Mouse (Mus musculus) spleen, adult 2 months (tissue): ENCODE results near the gene Fbxo46. TPM values are rescaled to one million over a fixed set of nuclear protein-coding genes. Genes with fewer than 3 reads are reported as not detected.

Experiments used
- DNase-seq, 2 experiments: peaks; one replicate each; pipeline versions ENCODE4 v3.0.0 to v3.0.0-alpha.2; 2012 to 2021; ENCODE audit warnings: low spot score in 2 of 2, low read depth in 1 of 2
- H3K27ac ChIP-seq: fragments of 200-500 bp; 2 replicates; pipeline ENCODE4 v1.5.1; 2012; ENCODE audit warnings: low read length, inconsistent platforms; ENCODE audit not compliant: insufficient read depth
- H3K27me3 ChIP-seq: fragments of 200-500 bp; 2 replicates; pipeline ENCODE4 v1.6.1; 2012; ENCODE audit warnings: mild to moderate bottlenecking, moderate library complexity, low read length, inconsistent platforms; ENCODE audit not compliant: control insufficient read depth, insufficient read depth
- H3K36me3 ChIP-seq: fragments of 200-500 bp; 2 replicates; pipeline ENCODE4 v1.6.1; 2012; ENCODE audit warnings: mild to moderate bottlenecking, low read length, inconsistent platforms; ENCODE audit not compliant: control insufficient read depth, insufficient read depth
- H3K4me1 ChIP-seq: fragments of 200-500 bp; 2 replicates; pipeline ENCODE4 v1.6.1; 2011; ENCODE audit warnings: inconsistent platforms; ENCODE audit not compliant: control insufficient read depth, insufficient read depth, insufficient read length
- H3K4me3 ChIP-seq: fragments of 200-500 bp; 2 replicates; pipeline ENCODE4 v1.5.1; 2011; ENCODE audit warnings: mild to moderate bottlenecking, inconsistent platforms; ENCODE audit not compliant: insufficient read depth, insufficient read length; ENCODE audit errors: extremely low read depth
- CTCF ChIP-seq: fragments of 200-500 bp; IDR thresholded peaks from 2 replicates; pipeline ENCODE4 v1.5.1; 2011; ENCODE audit warnings: mild to moderate bottlenecking, inconsistent platforms; ENCODE audit not compliant: insufficient read depth, insufficient read length, insufficient replicate concordance; ENCODE audit errors: extremely low read depth
- POLR2A ChIP-seq: fragments of 200-500 bp; IDR thresholded peaks from 2 replicates; pipeline ENCODE4 v1.6.1; 2011; ENCODE audit warnings: low read depth, low read length, inconsistent platforms
- WGBS: fragments of 180-500 bp; shearing (Covaris S2); methylation state at CpG from one replicate; pipeline ENCODE4 v1.1.7; 2018; 5-methylcytosine and 5-hydroxymethylcytosine counted together
- polyA plus RNA-seq: library from polyadenylated mRNA; depleted of rRNA; stranded (reverse); fragments of >200 nt; gene quantifications from 2 replicates; pipeline ENCODE4 v1.2.3, GENCODE M21; 2012

The Fbxo46 gene
- polyA plus RNA-seq, 1 experiment, result 15.4 TPM

DNA sequence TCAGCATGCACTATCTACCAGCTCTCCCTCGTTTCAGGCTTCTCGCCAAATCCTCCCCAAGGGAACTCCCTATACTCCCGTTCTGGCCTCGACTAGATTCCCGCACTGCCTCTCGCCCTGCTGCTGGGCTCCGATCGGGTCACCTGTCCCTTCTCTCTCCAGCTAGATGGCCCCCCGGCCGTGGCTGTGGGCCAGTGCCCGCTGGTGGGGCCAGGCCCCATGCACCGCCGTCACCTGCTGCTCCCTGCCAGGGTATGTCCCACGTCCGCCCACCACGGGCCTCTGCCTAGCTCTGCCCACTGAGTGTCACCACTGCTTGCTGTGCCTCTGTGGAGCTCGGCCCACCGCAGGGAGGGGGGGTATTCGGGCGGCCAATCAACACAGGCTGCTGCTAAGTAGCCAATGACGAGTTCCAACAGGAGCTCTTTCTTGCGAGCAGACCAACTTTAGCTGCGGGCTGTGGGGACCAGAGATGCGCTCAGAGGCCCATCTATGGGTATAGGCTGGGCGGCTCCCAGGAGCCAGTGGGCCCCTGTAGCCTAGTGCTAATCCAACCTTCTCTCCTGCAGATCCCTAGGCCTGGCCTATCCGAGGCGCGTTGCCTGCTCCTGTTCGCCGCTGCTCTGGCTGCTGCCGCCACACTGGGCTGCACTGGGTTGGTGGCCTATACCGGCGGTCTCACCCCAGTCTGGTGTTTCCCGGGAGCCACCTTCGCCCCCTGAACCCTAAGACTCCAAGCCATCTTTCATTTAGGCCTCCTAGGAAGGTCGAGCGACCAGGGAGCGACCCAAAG lies 27.1 kb upstream of the Fbxo46 start:
- no peaks in the 10 kb centered on the region for H3K36me3 ChIP-seq
- DNase-seq, result no peak
- H3K27ac ChIP-seq, result no peak overlapping the region
- 16% methylated on average over 35 of the region's 38 CpGs for WGBS
- H3K4me1 ChIP-seq, result peaks cover 16% of the 10 kb centered on the region
- peaks cover 27% of the 10 kb centered on the region for H3K27me3 ChIP-seq
- H3K4me3 ChIP-seq, result no peak overlapping the region
- TF ChIP-seq CTCF, result no peak
- no peak for TF ChIP-seq POLR2A

DNA sequence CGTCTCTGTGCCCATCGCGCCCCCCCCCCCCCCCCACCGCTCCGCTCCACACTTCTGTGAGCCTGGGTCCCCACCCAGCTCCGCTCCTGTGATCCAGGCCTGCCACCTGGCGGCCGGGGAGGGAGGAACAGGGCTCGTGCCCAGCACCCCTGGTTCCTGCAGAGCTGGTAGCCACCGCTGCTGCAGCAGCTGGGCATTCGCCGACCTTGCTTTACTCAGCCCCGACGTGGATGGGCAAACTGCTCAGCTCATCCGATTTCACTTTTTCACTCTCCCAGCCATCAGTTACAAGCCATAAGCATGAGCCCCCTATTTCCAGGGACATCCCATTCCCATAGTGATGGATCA lies 26.5 kb upstream of the Fbxo46 start:
- Histone ChIP-seq H3K27ac (no peak overlapping the region), H3K27me3 (peaks cover 27% of the 10 kb centered on the region), H3K4me1 (peaks cover 16% of the 10 kb centered on the region), H3K36me3 (no peaks in the 10 kb centered on the region), H3K4me3 (peak overlapping the region; percentile 62; the same call in 1 of the 2 replicates)
- WGBS, result 0% methylated on average over 12 of the region's 15 CpGs
- no peak for TF ChIP-seq POLR2A
- TF ChIP-seq CTCF, result peak; percentile 94
- peak; percentile 63 to 84 for DNase-seq

DNA sequence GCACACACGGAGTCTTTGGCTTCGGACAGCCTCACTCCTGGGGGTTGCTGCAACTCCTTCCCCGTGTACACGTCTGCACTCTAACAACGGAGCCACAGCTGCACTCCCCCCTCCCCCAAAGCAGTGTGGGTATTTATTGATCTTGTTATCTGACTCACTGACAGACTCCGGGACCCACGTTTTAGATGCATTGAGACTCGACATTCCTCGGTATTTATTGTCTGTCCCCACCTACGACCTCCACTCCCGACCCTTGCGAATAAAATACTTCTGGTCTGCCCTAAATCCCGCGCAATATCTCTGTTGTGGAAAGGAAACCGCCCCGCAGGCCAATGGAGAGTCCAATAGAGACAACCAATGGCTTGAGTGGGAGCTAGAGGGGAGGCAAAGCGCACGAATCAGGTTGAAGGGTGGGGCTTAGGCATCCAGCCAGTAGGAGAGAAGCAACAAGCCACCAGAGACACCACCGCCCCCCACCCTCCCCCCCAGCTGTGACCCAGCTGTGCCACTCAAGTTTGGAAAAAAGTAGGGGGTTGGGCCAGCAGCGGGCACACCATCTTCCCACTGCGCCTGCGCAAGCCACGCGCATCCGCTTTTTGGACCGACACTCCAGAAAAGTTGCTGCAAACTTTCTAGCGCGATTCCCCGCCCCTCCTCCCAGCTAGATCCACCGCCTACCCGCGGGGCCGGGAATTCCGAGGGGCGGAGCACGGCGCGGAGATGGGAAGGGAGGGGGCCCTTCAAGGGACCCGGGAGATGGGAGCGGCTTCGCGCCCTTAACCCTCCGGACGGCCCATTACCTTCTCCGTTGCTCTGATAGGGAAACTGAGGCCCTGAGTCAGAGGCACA lies 25.9 kb upstream of the Fbxo46 start:
- DNase-seq, result peak; percentile 58 to 78
- peaks cover 27% of the 10 kb centered on the region for H3K27me3 ChIP-seq
- H3K4me3 ChIP-seq, result peak overlapping the region; percentile 62
- peaks cover 16% of the 10 kb centered on the region for H3K4me1 ChIP-seq
- 1% methylated on average over 45 of the region's 45 CpGs for WGBS
- peak overlapping the region; percentile 77 for H3K27ac ChIP-seq
- H3K36me3 ChIP-seq, result no peaks in the 10 kb centered on the region
- TF ChIP-seq CTCF (no peak), POLR2A (no peak)

DNA sequence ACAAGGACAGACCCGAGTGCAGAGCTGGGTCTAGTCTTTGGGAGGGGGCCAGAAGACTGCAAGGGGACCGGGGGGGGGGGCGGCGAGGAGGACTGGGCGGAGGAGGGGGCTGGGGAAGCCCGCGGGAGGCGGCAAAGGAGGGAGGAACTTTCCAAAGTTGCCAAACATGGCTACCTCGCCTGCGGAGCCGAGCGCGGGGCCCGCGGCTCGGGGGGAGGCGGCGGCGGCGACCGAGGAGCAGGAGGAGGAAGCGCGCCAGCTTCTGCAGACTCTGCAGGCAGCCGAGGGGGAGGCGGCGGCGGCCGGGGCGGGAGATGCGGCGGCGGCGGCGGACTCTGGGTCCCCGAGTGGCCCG lies 25.2 kb upstream of the Fbxo46 start, which contains the start of gene Six5:
TSS of gene Six5 (plus strand) at position 124 of the 355 bp plus-strand sequence.
- peak within 1 kb of the TSS; percentile 62 for H3K4me3 ChIP-seq
- 1% methylated on average over 30 of the region's 36 CpGs for whole genome bisulfite sequencing
- peaks cover 16% of the 10 kb centered on the region for H3K4me1 ChIP-seq
- no peak for TF ChIP-seq POLR2A
- TF ChIP-seq CTCF, result no peak
- peaks cover 27% of the 10 kb centered on the region for H3K27me3 ChIP-seq
- DNase-seq, result no peak
- peak within 1 kb of the TSS; percentile 77 for H3K27ac ChIP-seq
- H3K36me3 ChIP-seq, result no peaks in the 10 kb centered on the region

DNA sequence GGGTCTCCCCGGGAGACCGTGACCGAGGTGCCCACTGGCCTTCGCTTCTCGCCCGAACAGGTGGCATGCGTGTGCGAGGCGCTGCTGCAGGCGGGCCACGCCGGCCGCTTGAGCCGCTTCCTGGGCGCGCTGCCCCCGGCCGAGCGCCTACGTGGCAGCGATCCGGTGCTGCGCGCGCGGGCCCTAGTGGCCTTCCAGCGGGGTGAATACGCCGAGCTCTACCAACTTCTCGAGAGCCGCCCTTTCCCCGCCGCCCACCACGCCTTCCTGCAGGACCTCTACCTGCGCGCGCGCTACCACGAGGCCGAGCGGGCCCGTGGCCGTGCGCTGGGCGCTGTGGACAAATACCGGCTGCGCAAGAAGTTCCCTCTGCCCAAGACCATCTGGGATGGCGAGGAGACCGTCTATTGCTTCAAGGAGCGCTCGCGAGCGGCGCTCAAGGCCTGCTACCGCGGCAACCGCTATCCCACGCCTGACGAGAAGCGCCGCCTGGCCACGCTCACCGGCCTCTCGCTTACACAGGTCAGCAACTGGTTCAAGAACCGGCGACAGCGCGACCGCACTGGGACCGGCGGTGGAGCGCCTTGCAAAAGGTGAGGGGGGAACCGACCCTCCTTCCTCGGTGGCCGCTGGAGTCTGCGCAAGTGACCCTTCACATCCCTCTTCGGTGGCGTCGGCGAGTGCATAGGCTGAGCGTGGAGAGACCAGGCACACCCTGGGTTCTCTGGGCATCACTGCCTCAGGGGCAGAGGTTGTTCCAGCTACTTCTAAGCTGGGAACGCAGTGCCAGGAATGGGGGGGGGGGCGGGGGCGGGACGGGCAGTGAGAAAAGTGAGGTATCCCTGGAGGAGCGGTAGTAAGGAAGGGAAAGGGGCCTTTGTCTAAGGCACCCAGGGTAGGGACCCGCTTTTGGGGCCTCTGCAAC lies 24.6 kb upstream of the Fbxo46 start:
- TF ChIP-seq POLR2A (no peak), CTCF (no peak)
- no peak for DNase-seq
- H3K4me1 ChIP-seq, result peaks cover 16% of the 10 kb centered on the region
- peaks cover 27% of the 10 kb centered on the region for H3K27me3 ChIP-seq
- H3K4me3 ChIP-seq, result peak overlapping the region; percentile 62
- peak overlapping the region; percentile 8; the same call in 1 of the 2 replicates for H3K27ac ChIP-seq
- 1% methylated on average over 86 of the region's 87 CpGs for WGBS
- H3K36me3 ChIP-seq, result no peaks in the 10 kb centered on the region

DNA sequence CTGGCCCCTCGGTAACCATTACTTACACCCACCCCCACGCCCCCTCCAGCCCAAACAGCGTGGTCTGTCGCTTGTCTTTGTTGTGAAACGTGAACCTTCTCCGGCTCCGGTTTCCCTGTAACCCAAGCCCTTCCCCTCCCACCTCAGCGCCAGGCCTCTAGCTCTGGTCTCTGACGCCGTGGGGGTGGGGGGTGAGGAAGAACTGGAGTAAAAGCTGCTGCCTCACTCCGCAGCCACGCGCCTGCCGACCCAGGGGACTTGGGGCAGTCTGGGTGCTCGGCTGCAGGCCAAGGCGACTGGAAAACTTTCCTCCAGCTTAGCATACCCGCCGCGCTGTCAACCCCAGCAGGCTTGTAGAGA lies 23.9 kb upstream of the Fbxo46 start:
- Histone ChIP-seq H3K36me3 (no peaks in the 10 kb centered on the region), H3K4me3 (no peak overlapping the region), H3K27me3 (peaks cover 27% of the 10 kb centered on the region), H3K4me1 (peaks cover 16% of the 10 kb centered on the region), H3K27ac (no peak overlapping the region)
- no peak for TF ChIP-seq POLR2A
- no peak for TF ChIP-seq CTCF
- 11% methylated on average over 19 of the region's 19 CpGs for WGBS
- DNase-seq, result no peak
